Mouse (Mus musculus): Measurements from ENCODE around the gene Lime1.

DNA sequence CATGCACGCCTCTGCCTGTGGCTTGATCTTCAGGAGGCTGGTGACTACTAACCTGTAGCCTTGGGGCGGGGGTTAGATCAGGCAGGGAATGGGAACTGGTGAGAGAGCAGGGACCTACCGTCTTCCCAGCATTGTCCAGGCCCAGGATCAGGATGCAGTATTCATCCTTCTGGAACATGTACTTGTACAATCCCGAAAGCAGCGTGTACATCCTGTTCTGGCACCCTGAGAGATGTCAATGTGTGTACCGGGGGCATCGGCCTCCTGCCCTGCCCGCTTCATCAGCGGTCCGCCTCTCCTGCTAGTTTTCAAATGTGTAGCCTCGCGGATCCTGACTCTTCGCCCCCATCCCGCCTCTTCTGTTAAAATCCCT lies 15.4 kb upstream of the Lime1 start:
- TF ChIP-seq GATA1 (IDR thresholded peaks at IDR 0.05; ENCODE audit: borderline replicate concordance, low read length) = no peak
- TF ChIP-seq FLI1 (IDR thresholded peaks at IDR 0.05; ENCODE audit: low read length) = no peak
